Mouse (Mus musculus) embryonic fibroblast, embryonic 13.5 days (primary cell): ENCODE measurements around the gene Nmnat1.
"Not testable (repeated sequence)": the region's sequence is repeated elsewhere in the genome, so short reads cannot be mapped to it uniquely, and the experiment has no call there.

Experiments used
- CTCF ChIP-seq: IDR thresholded peaks from 2 replicates; pipeline ENCODE4 v1.5.1; 2011; ENCODE audit warnings: mild to moderate bottlenecking, control low read depth, low read length, moderate library complexity, borderline replicate concordance; ENCODE audit not compliant: insufficient read depth
- POLR2A ChIP-seq: IDR thresholded peaks from 2 replicates; pipeline ENCODE4 v1.6.1; 2011; ENCODE audit warnings: low read depth, mild to moderate bottlenecking, control low read depth, low read length, moderate library complexity

- TF ChIP-seq CTCF, POLR2A: not testable (repeated sequence)
Observed at GRCm38 (mm10) chr4:149457163-149457562, 27.8 kb downstream of the Nmnat1 start.
